Mouse (Mus musculus): ENCODE results near the gene Ubxn10. TPM values are rescaled to one million over a fixed set of nuclear protein-coding genes. Genes with fewer than 3 reads are reported as not detected.

Gene Ubxn10
- not detected for total RNA-seq (2023)

GRCm38 (mm10) chr4:138737031-138737430 lies at the start of gene Ubxn10:
Gene Ubxn10 (minus strand): TSS chr4:138737167.

GRCm38 (mm10) chr4:138775435-138775834 lies 38.5 kb upstream of the Ubxn10 start, which contains the start of gene Pla2g2d:
Gene Pla2g2d (plus strand): TSS chr4:138775735.

GRCm38 (mm10) chr4:138757416-138757815 lies 20.4 kb upstream of the Ubxn10 start, which contains the start of gene Pla2g2f:
Gene Pla2g2f (minus strand): TSS chr4:138757626.

GRCm38 (mm10) chr4:138724354-138725126 lies 12.4 kb downstream of the Ubxn10 start, which contains the start of gene Pla2g2c:
Gene Pla2g2c (plus strand): TSS chr4:138724792.

Other genes starting within 250 kb of the Ubxn10 start
- not detected for gene Vwa5b1, start 101.3 kb downstream of the Ubxn10 start, total RNA-seq (2023)
- not detected for gene Pla2g2c, start 12.4 kb downstream of the Ubxn10 start, total RNA-seq (2023)
- not detected for gene Pla2g2f, start 20.5 kb upstream of the Ubxn10 start, total RNA-seq (2023)
- under 1 TPM in 1 of 2 experiments, not detected in 1; 0.70 TPM for gene Pla2g2d, start 38.6 kb upstream of the Ubxn10 start, total RNA-seq (2023)
- gene Pla2g5, start 126.3 kb upstream of the Ubxn10 start, total RNA-seq (2023), result not detected
- gene Gm13030, start 136.8 kb upstream of the Ubxn10 start, total RNA-seq (2023), result not detected
- not detected for gene Pla2g2e, start 140.8 kb upstream of the Ubxn10 start, total RNA-seq (2023)
- gene Otud3, start 176.8 kb upstream of the Ubxn10 start, total RNA-seq (2023), result 10 to 100 TPM in 1 of 2 experiments, 1 to 10 TPM in 1; 10.0 to 11.5 TPM
- not detected for gene Rnf186, start 229.9 kb upstream of the Ubxn10 start, total RNA-seq (2023)
- gene Tmco4, start 235.7 kb upstream of the Ubxn10 start, total RNA-seq (2023), result 10 to 100 TPM; 36.7 to 40.3 TPM